In the genomic region with DNA sequence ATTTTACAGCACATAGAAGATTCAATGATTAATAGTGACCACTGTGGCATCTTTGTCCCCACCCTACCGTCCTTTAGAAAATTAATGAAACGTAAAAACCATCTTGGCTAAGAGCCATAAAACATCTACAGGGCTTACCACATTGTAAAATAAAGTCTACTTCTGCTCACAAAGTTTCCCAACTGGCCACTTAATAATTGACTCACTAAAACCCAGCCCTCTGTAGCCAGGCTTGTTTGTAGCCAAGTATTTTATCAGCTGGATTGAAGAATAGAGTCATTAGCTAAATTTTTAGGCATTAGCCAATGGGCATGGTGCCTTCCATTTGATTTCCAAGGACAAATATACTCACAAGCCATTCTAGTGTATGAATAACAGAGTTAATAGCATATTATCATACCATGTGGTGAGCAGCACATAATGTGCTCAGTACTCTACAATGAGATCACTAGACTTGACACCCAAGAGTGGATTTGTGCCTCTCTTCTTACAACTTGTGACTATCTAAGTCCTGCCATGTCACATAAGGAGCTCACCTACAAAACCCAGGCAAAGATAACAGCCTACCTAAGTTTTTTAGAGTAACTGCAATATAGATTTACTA, we compare ENCODE assay signal across 26 mouse cellular contexts.
DNase-seq lines count a peak whose midpoint lies in the region; ATAC-seq and TF ChIP-seq lines count a peak whose summit lies in the region.
"Had no signal": no experiment of that assay in that cellular context is flagged by ENCODE, and none has a peak within 500 bp of the region (broad histone marks: within the 10 kb centered on the region; RNA-seq: fewer than 3 reads in every experiment).

No protein-coding gene starts in this region.

- H3K9ac ChIP-seq in kidney, embryonic 15.5 days, result no peak overlapping the region
- H3K9ac ChIP-seq in kidney, embryonic 14.5 days (ENCODE audit: low read depth, low read length), result no peak overlapping the region
- H3K9ac ChIP-seq: embryonic facial prominence, embryonic 13.5 days; forebrain, embryonic 12.5 days; forebrain, embryonic 15.5 days; heart, embryonic 13.5 days; hindbrain, embryonic 14.5 days had no signal

- no peaks in the 10 kb centered on the region for H3K36me3 ChIP-seq in kidney, embryonic 15.5 days
- H3K36me3 ChIP-seq in kidney, embryonic 14.5 days (ENCODE audit: control insufficient read depth, insufficient read depth, low read length), result no peaks in the 10 kb centered on the region
- H3K36me3 ChIP-seq: embryonic facial prominence, embryonic 10.5 days; embryonic facial prominence, embryonic 13.5 days; forebrain, embryonic 12.5 days; forebrain, embryonic 15.5 days; heart, embryonic 10.5 days; heart, embryonic 13.5 days had no signal

- DNase-seq in retina, postnatal 1 day, result peak; percentile 28
- DNase-seq in retina, embryonic 14.5 days (ENCODE audit: low spot score), result no peak
- peak; percentile 81 for DNase-seq in Patski (ENCODE audit: low read depth, low spot score)
- DNase-seq in adrenal gland, postnatal 36 days, result no peak
- DNase-seq: adrenal gland, adult 2 months; adrenal gland, postnatal 14 days; cerebellum, adult 11-12 months; cerebellum, adult 8-10 months; cerebellum, postnatal 10 days; cerebellum, postnatal 36 days; embryo, embryonic 11 days; gastrocnemius, postnatal 25 days; heart, adult 18-20 months; heart, postnatal 14 days; heart, postnatal 4 days had no signal

- 36% methylated on average over 2 of the region's 2 CpGs for WGBS in kidney, embryonic 15.5 days
- WGBS in kidney, embryonic 14.5 days, result 36% methylated on average over 2 of the region's 2 CpGs

- no peaks in the 10 kb centered on the region for H3K4me1 ChIP-seq in kidney, embryonic 15.5 days
- no peaks in the 10 kb centered on the region for H3K4me1 ChIP-seq in kidney, embryonic 14.5 days (ENCODE audit: control insufficient read depth, insufficient read depth, low read length)
- H3K4me1 ChIP-seq: embryonic facial prominence, embryonic 10.5 days; embryonic facial prominence, embryonic 13.5 days; forebrain, embryonic 12.5 days; forebrain, embryonic 15.5 days; heart, embryonic 10.5 days had no signal

- H3K4me2 ChIP-seq in kidney, embryonic 15.5 days, result no peak overlapping the region
- no peak overlapping the region for H3K4me2 ChIP-seq in kidney, embryonic 14.5 days (replicated peaks; ENCODE audit: low read depth, low read length)
- H3K4me2 ChIP-seq: embryonic facial prominence, embryonic 13.5 days; forebrain, embryonic 12.5 days; forebrain, embryonic 15.5 days; heart, embryonic 13.5 days; hindbrain, embryonic 14.5 days had no signal

- H3K27ac ChIP-seq in kidney, embryonic 15.5 days, result no peak overlapping the region
- no peak overlapping the region for H3K27ac ChIP-seq in kidney, embryonic 14.5 days (ENCODE audit: low read depth, low read length)
- H3K27ac ChIP-seq: embryonic facial prominence, embryonic 10.5 days; embryonic facial prominence, embryonic 13.5 days; forebrain, embryonic 12.5 days; forebrain, embryonic 15.5 days; heart, embryonic 10.5 days; heart, embryonic 13.5 days; hindbrain, embryonic 14.5 days; hindbrain, postnatal 0 days had no signal

- CTCF ChIA-PET in Patski (lab: Charles Lee), result no interaction called here

- no peaks in the 10 kb centered on the region for H3K9me3 ChIP-seq in kidney, embryonic 15.5 days (replicated peaks)
- no peaks in the 10 kb centered on the region for H3K9me3 ChIP-seq in kidney, embryonic 14.5 days (ENCODE audit: control insufficient read depth, low read length)
- H3K9me3 ChIP-seq: embryonic facial prominence, embryonic 10.5 days; embryonic facial prominence, embryonic 13.5 days; forebrain, embryonic 12.5 days; forebrain, embryonic 15.5 days; heart, embryonic 10.5 days; heart, embryonic 13.5 days had no signal

- no peaks in the 10 kb centered on the region for H3K27me3 ChIP-seq in kidney, embryonic 15.5 days
- no peaks in the 10 kb centered on the region for H3K27me3 ChIP-seq in kidney, embryonic 14.5 days (ENCODE audit: control insufficient read depth, insufficient read depth, low read length)
- no peaks in the 10 kb centered on the region for H3K27me3 ChIP-seq in Patski
- H3K27me3 ChIP-seq: embryonic facial prominence, embryonic 13.5 days; forebrain, embryonic 12.5 days; forebrain, embryonic 15.5 days; heart, embryonic 13.5 days had no signal

- no peak overlapping the region for H3K4me3 ChIP-seq in kidney, embryonic 15.5 days (replicated peaks)
- no peak overlapping the region for H3K4me3 ChIP-seq in kidney, embryonic 14.5 days (ENCODE audit: low read length)
- H3K4me3 ChIP-seq: embryonic facial prominence, embryonic 10.5 days; embryonic facial prominence, embryonic 13.5 days; erythroblast, embryonic 14.5 days; forebrain, embryonic 12.5 days; forebrain, embryonic 15.5 days; heart, embryonic 10.5 days; heart, embryonic 13.5 days had no signal

- POLR2A ChIA-PET in Patski (lab: Charles Lee), result no interaction called here

- TF ChIP-seq CTCF in Patski (IDR thresholded peaks at IDR 0.05), result no peak

- in situ Hi-C loops in Patski (cut with MboI; ENCODE audit: low pct_unique_long_range_greater_than_20kb), result loop anchor here (25.0 kb wide), 2 partner anchors 609 to 859 kb away; partner anchors contain the start of genes Kif18a and Mettl15

- peak; percentile 60; the same call in 1 of the 2 replicates for ATAC-seq in kidney, embryonic 15.5 days (replicated peaks; ENCODE audit: low FRiP score)
- ATAC-seq in kidney, embryonic 14.5 days (ENCODE audit: low FRiP score, low TSS enrichment), result no peak
- peak; percentile 98 for ATAC-seq in Patski
- ATAC-seq: forebrain, embryonic 15.5 days; hindbrain, postnatal 0 days had no signal

Comparison
In these comparisons a context has a peak if more than half of its experiments do, and no peak if none do; other contexts are left out.
1. DNase-seq: peak in retina, postnatal 1 day (single experiment) and Patski (single experiment); none in retina, embryonic 14.5 days (single experiment) and adrenal gland, postnatal 36 days (0 of 2).